Mouse (Mus musculus) embryonic facial prominence, embryonic 14.5 days (tissue): ENCODE measurements around the gene C77080. TPM values are rescaled to one million over a fixed set of nuclear protein-coding genes. Genes with fewer than 3 reads are reported as not detected.
A peak's percentile ranks its signal among the peaks of the same experiment; 100 is the strongest.

ENCODE experiments used
- ATAC-seq: fragments of 200-750 bp; cut with Nextera tagmentation; 2 replicates; pipeline ENCODE4 v1.8.0; 2017; ENCODE audit warnings: low read depth, moderate number of reproducible peaks, moderate TSS enrichment
- DNase-seq: peaks from one replicate; pipeline ENCODE4 v3.0.0-alpha.2; 2015; ENCODE audit warnings: low spot score
- H3K27ac ChIP-seq: fragments of 300-500 bp; sonication (generic); replicated peaks from 2 replicates; pipeline ENCODE4 v1.5.1; 2014; ENCODE audit warnings: low read depth, mild to moderate bottlenecking, low read length, moderate library complexity
- H3K27me3 ChIP-seq: fragments of 300-500 bp; sonication (generic); replicated peaks from 2 replicates; pipeline ENCODE4 v1.6.1; 2014; ENCODE audit warnings: low read length; ENCODE audit not compliant: control insufficient read depth, insufficient read depth
- H3K36me3 ChIP-seq: fragments of 300-500 bp; sonication (generic); 2 replicates; pipeline ENCODE4 v1.6.1; 2014; ENCODE audit warnings: low read length, mixed read lengths; ENCODE audit not compliant: control insufficient read depth, insufficient read depth
- H3K4me1 ChIP-seq: fragments of 300-500 bp; sonication (generic); 2 replicates; pipeline ENCODE4 v1.6.1; 2014; ENCODE audit warnings: antibody characterized with exemption, low read length; ENCODE audit not compliant: control insufficient read depth, insufficient read depth
- H3K4me2 ChIP-seq: fragments of 300-500 bp; sonication (generic); 2 replicates; pipeline ENCODE4 v1.6.1; 2014; ENCODE audit warnings: low read depth, mild to moderate bottlenecking, low read length, moderate library complexity, mixed read lengths
- H3K4me3 ChIP-seq: fragments of 300-500 bp; sonication (generic); 2 replicates; pipeline ENCODE4 v1.5.1; 2014; ENCODE audit warnings: low read depth, mild to moderate bottlenecking, low read length
- H3K9ac ChIP-seq: fragments of 300-500 bp; sonication (generic); 2 replicates; pipeline ENCODE4 v1.6.1; 2014; ENCODE audit warnings: low read depth, mild to moderate bottlenecking, low read length, moderate library complexity, mixed read lengths
- H3K9me3 ChIP-seq: fragments of 300-500 bp; sonication (generic); 2 replicates; pipeline ENCODE4 v1.6.1; 2016; ENCODE audit warnings: low read length; ENCODE audit not compliant: control insufficient read depth
- WGBS: fragments of 180-500 bp; shearing (Covaris S2); extraction: QIAGEN DNeasy Blood & Tissue Kit; methylation state at CpG from one replicate; pipeline ENCODE4 v1.1.7; 2014; 5-methylcytosine and 5-hydroxymethylcytosine counted together
- polyA plus RNA-seq: library from polyadenylated mRNA; unstranded; fragments of >200 nt; fragmentation: Nextera tagmentation; extraction: Ambion mirVana; gene quantifications from 2 replicates; pipeline ENCODE4 v1.2.1, GENCODE M21; 2014

The C77080 gene
- polyA plus RNA-seq, 1 experiment from 2014 or later = 6.2 TPM

- 0 out of 2 replicates have a peak overlapping the region, but pooled peaks have one; percentile 3 for H3K27ac ChIP-seq
- peak overlapping the region; percentile 48; the same call in 1 of the 2 replicates for H3K9ac ChIP-seq
- WGBS = 24% methylated on average over 16 of the region's 16 CpGs
- H3K4me2 ChIP-seq = peak overlapping the region; percentile 41
- H3K4me3 ChIP-seq = no peak overlapping the region
- ATAC-seq = no peak
- H3K9me3 ChIP-seq = no peaks in the 10 kb centered on the region
- peaks cover 14% of the 10 kb centered on the region for H3K4me1 ChIP-seq
- no peaks in the 10 kb centered on the region for H3K36me3 ChIP-seq
- H3K27me3 ChIP-seq = no peaks in the 10 kb centered on the region; the same call in 1 of the 2 replicates
- no peak for DNase-seq
Observed at GRCm38 (mm10) chr4:129293702-129294101, 32.5 kb upstream of the C77080 start.

- 57% methylated on average over 7 of the region's 7 CpGs for WGBS
- H3K27me3 ChIP-seq = no peaks in the 10 kb centered on the region; the same call in 1 of the 2 replicates
- H3K9ac ChIP-seq = no peak overlapping the region
Observed at GRCm38 (mm10) chr4:129292831-129293230, 31.6 kb upstream of the C77080 start.

GRCm38 (mm10) chr4:129289671-129290070 lies 28.5 kb upstream of the C77080 start:
- ATAC-seq (no peak), DNase-seq (no peak)
- peaks cover 16% of the 10 kb centered on the region; the same call in 1 of the 2 replicates for H3K4me1 ChIP-seq
- peaks cover 17% of the 10 kb centered on the region; the same call in 1 of the 2 replicates for H3K27me3 ChIP-seq
- no peaks in the 10 kb centered on the region for H3K9me3 ChIP-seq
- no peak overlapping the region for H3K27ac ChIP-seq
- 88% methylated on average over 8 of the region's 8 CpGs for WGBS
- no peak overlapping the region for H3K4me3 ChIP-seq
- H3K36me3 ChIP-seq = no peaks in the 10 kb centered on the region
- no peak overlapping the region for H3K4me2 ChIP-seq
- no peak overlapping the region for H3K9ac ChIP-seq

More at GRCm38 (mm10) chr4:129292831-129293230, 31.6 kb upstream of the C77080 start:
- no peak overlapping the region for H3K4me3 ChIP-seq
- ATAC-seq (no peak), DNase-seq (no peak)
- H3K4me1 ChIP-seq = peaks cover 6% of the 10 kb centered on the region; the same call in 1 of the 2 replicates
- H3K27ac ChIP-seq = no peak overlapping the region
- H3K4me2 ChIP-seq = no peak overlapping the region
- no peaks in the 10 kb centered on the region for H3K36me3 ChIP-seq
- H3K9me3 ChIP-seq = no peaks in the 10 kb centered on the region

GRCm38 (mm10) chr4:129288067-129288466 lies 26.9 kb upstream of the C77080 start:
- peak overlapping the region; percentile 69; the same call in 1 of the 2 replicates for H3K9ac ChIP-seq
- H3K4me1 ChIP-seq = peaks cover 11% of the 10 kb centered on the region; the same call in 1 of the 2 replicates
- H3K36me3 ChIP-seq = no peaks in the 10 kb centered on the region
- WGBS = 24% methylated on average over 3 of the region's 3 CpGs
- ATAC-seq = peak; percentile 45; the same call in 1 of the 2 replicates
- peak overlapping the region; percentile 72; the same call in 1 of the 2 replicates for H3K27ac ChIP-seq
- H3K27me3 ChIP-seq = peaks cover 17% of the 10 kb centered on the region; the same call in 1 of the 2 replicates
- H3K9me3 ChIP-seq = no peaks in the 10 kb centered on the region
- peak; percentile 64 for DNase-seq
- peak overlapping the region; percentile 99 for H3K4me2 ChIP-seq
- H3K4me3 ChIP-seq = peak overlapping the region; percentile 53

GRCm38 (mm10) chr4:129287472-129287981 lies 26.3 kb upstream of the C77080 start, which contains the start of gene Sync:
Gene Sync (plus strand): TSS chr4:129287617.
- Histone ChIP-seq H3K4me1 (peaks cover 10% of the 10 kb centered on the region; the same call in 1 of the 2 replicates), H3K9ac (peak within 1 kb of the TSS; percentile 69), H3K4me3 (peak within 1 kb of the TSS; percentile 53), H3K4me2 (peak within 1 kb of the TSS; percentile 99), H3K36me3 (no peaks in the 10 kb centered on the region), H3K27ac (peak within 1 kb of the TSS; percentile 72), H3K27me3 (peaks cover 17% of the 10 kb centered on the region; the same call in 1 of the 2 replicates), H3K9me3 (no peaks in the 10 kb centered on the region)
- DNase-seq (peak; percentile 40), ATAC-seq (peak; percentile 35)
- 0% methylated on average over 11 of the region's 53 CpGs for WGBS

- ATAC-seq (peak; percentile 53), DNase-seq (peak; percentile 71)
- Histone ChIP-seq H3K9me3 (no peaks in the 10 kb centered on the region), H3K27me3 (peaks cover 17% of the 10 kb centered on the region; the same call in 1 of the 2 replicates), H3K9ac (peak overlapping the region; percentile 69), H3K4me2 (peak overlapping the region; percentile 99), H3K36me3 (no peaks in the 10 kb centered on the region), H3K4me3 (peak overlapping the region; percentile 53), H3K4me1 (peaks cover 10% of the 10 kb centered on the region; the same call in 1 of the 2 replicates), H3K27ac (peak overlapping the region; percentile 40; the same call in 1 of the 2 replicates)
- WGBS = under 1% methylated on average over 19 of the region's 28 CpGs
Observed at GRCm38 (mm10) chr4:129286683-129287471, 25.7 kb upstream of the C77080 start.

GRCm38 (mm10) chr4:129286001-129286682 lies 24.9 kb upstream of the C77080 start:
- peak; percentile 21; the same call in 1 of the 2 replicates for ATAC-seq

GRCm38 (mm10) chr4:129284685-129285084 lies 23.5 kb upstream of the C77080 start:
- no peaks in the 10 kb centered on the region for H3K36me3 ChIP-seq
- H3K4me2 ChIP-seq = no peak overlapping the region
- no peak overlapping the region for H3K27ac ChIP-seq
- no peak overlapping the region for H3K4me3 ChIP-seq
- no peak for ATAC-seq
- H3K9me3 ChIP-seq = no peaks in the 10 kb centered on the region
- peaks cover 10% of the 10 kb centered on the region; the same call in 1 of the 2 replicates for H3K4me1 ChIP-seq
- WGBS = 64% methylated on average over 2 of the region's 2 CpGs
- H3K27me3 ChIP-seq = peaks cover 17% of the 10 kb centered on the region; the same call in 1 of the 2 replicates
- no peak for DNase-seq
- H3K9ac ChIP-seq = no peak overlapping the region

More at GRCm38 (mm10) chr4:129286001-129286682, 24.9 kb upstream of the C77080 start:
- 0 out of 2 replicates have a peak overlapping the region, but pooled peaks have one; percentile 25 for H3K9ac ChIP-seq
- H3K4me2 ChIP-seq = peak overlapping the region; percentile 99
- peak overlapping the region; percentile 40; the same call in 1 of the 2 replicates for H3K27ac ChIP-seq
- H3K4me3 ChIP-seq = peak overlapping the region; percentile 53; the same call in 1 of the 2 replicates
- DNase-seq = peak; percentile 69
- peaks cover 10% of the 10 kb centered on the region; the same call in 1 of the 2 replicates for H3K4me1 ChIP-seq
- 48% methylated on average over 5 of the region's 5 CpGs for WGBS
- no peaks in the 10 kb centered on the region for H3K36me3 ChIP-seq
- no peaks in the 10 kb centered on the region for H3K9me3 ChIP-seq
- peaks cover 17% of the 10 kb centered on the region; the same call in 1 of the 2 replicates for H3K27me3 ChIP-seq
